Mouse (Mus musculus) cerebellum, postnatal 14 days (tissue): Measurements from ENCODE around the gene Slc16a2.
"Not testable (repeated sequence)": the region's sequence is repeated elsewhere in the genome, so short reads cannot be mapped to it uniquely, and the experiment has no call there.

Experiments used
- DNase-seq, 2 experiments: peaks; one replicate each; pipeline ENCODE4 v3.0.0; 2021; ENCODE audit warnings: mixed read lengths in 2 of 2

The Slc16a2 gene

GRCm38 (mm10) chrX:103733091-103733490 is 88.7 kb downstream of the Slc16a2 start:
- no peak for DNase-seq

GRCm38 (mm10) chrX:103732033-103732703 is 89.6 kb downstream of the Slc16a2 start:
- DNase-seq: no peak

- no peak for DNase-seq
These were observed 99.3 kb downstream of the Slc16a2 start for GRCm38 (mm10) chrX:103722437-103722836.

GRCm38 (mm10) chrX:103719618-103720185 is 102.1 kb downstream of the Slc16a2 start:
- no peak for DNase-seq

GRCm38 (mm10) chrX:103712922-103713321 is 108.9 kb downstream of the Slc16a2 start:
- no peak for DNase-seq

- DNase-seq: no peak
These were observed 112.1 kb downstream of the Slc16a2 start for GRCm38 (mm10) chrX:103709671-103710070.

- DNase-seq: no peak
These were observed 113.2 kb downstream of the Slc16a2 start for GRCm38 (mm10) chrX:103708592-103708991.

- no peak for DNase-seq
These were observed 117.2 kb downstream of the Slc16a2 start for GRCm38 (mm10) chrX:103704611-103705010.

- peak; percentile 22 to 58 for DNase-seq
These were observed 117.8 kb downstream of the Slc16a2 start for GRCm38 (mm10) chrX:103704024-103704423.

- DNase-seq: no peak
These were observed 124.0 kb downstream of the Slc16a2 start for GRCm38 (mm10) chrX:103697796-103698195.

- peak; percentile 7 to 12 for DNase-seq
These were observed 125.7 kb downstream of the Slc16a2 start for GRCm38 (mm10) chrX:103696081-103696519.

GRCm38 (mm10) chrX:103695165-103695996 is 126.4 kb downstream of the Slc16a2 start:
- DNase-seq: peak; percentile 57

GRCm38 (mm10) chrX:103694787-103695164 is 127.0 kb downstream of the Slc16a2 start:
- DNase-seq: peak; percentile 7 to 12

- no peak for DNase-seq
These were observed 127.4 kb downstream of the Slc16a2 start for GRCm38 (mm10) chrX:103694381-103694780.

- DNase-seq: no peak
These were observed 128.9 kb downstream of the Slc16a2 start for GRCm38 (mm10) chrX:103692916-103693315.

GRCm38 (mm10) chrX:103688551-103688950 is 133.2 kb downstream of the Slc16a2 start:
- DNase-seq: peak; percentile 59 to 74

- DNase-seq: no peak
These were observed 147.1 kb downstream of the Slc16a2 start for GRCm38 (mm10) chrX:103674674-103675073.

- no peak for DNase-seq
These were observed 148.0 kb downstream of the Slc16a2 start for GRCm38 (mm10) chrX:103673761-103674160.

GRCm38 (mm10) chrX:103670245-103670644 is 151.5 kb downstream of the Slc16a2 start:
- no peak for DNase-seq

GRCm38 (mm10) chrX:103664445-103664844 is 157.3 kb downstream of the Slc16a2 start:
- DNase-seq: not testable (repeated sequence)

GRCm38 (mm10) chrX:103658985-103659384 is 162.8 kb downstream of the Slc16a2 start:
- no peak for DNase-seq

GRCm38 (mm10) chrX:103653021-103653420 is 168.8 kb downstream of the Slc16a2 start:
- DNase-seq: no peak

- no peak for DNase-seq
These were observed 169.7 kb downstream of the Slc16a2 start for GRCm38 (mm10) chrX:103652048-103652447.
